Mouse (Mus musculus) kidney, postnatal 4 days (tissue): ENCODE results near the gene Aspg.
A peak's percentile ranks its signal among the peaks of the same experiment; 100 is the strongest.

Experiments
- DNase-seq, 2 experiments: peaks; one replicate each; pipeline ENCODE4 v3.0.0; 2021; ENCODE audit warnings: mixed read lengths in 2 of 2

Aspg gene

DNA sequence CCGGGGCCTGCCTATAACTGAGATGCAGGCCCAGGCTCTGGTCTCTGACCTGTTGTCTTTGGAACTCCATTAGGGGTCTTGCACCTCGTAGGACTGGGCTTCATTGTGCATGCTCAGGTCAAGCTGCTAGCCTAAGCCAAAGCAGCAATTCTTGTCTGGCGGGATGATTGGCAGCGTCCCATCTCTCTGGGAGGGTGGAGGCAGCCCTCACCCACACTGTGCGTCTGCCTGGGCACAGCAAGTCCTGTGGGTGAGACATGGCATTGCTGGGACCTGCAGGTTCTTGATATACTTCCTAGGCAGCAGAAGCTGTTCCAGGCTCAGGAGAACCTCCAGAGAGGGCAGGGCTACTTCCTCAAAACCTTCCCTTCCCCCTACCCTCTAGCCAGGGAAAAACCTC, 10.5 kb downstream of the Aspg start:
- DNase-seq, result no peak

GRCm38 (mm10) chr12:112117649-112118048, 11.2 kb downstream of the Aspg start:
- DNase-seq, result no peak

DNA sequence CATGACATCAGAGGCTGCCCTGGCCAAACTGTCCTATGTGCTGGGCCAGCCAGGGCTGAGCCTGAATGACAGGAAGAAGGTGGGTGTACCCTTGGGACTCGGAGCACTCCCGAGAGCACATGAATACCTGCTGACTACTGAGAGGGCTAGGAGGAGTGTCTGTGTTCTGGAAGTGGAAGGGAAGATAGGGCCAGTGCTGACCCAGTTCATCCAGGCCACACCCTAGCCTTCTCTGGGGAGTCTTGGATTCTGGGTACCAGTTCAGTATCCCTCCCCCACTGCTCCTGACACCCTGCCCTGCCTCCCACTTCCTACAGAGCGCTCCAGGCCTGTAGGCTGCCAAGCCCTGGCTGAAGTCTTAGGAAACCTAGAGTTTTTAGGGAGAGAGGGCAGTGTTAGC, 14.7 kb downstream of the Aspg start:
- DNase-seq, result no peak

DNA sequence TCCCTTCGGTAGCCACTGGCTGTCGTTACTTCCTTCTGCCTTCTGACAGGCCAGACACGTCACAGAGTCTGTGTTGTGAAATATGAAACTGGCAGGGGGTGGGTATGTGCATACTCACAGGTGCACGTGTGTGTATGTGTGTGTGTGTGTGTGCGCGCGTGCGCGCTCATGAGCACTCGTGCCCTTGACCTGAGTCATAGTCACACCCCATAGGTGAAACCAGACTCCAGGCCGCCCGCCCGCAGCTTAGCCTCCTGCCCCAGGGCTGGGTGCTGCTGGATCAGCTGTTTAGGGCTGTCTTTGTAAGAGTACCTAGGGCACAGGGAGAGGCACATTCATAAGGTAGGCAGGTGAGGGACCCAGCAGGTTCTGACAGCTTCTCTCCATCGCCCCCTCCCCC, 19.4 kb downstream of the Aspg start:
- DNase-seq, result peak; percentile 34 to 64

DNA sequence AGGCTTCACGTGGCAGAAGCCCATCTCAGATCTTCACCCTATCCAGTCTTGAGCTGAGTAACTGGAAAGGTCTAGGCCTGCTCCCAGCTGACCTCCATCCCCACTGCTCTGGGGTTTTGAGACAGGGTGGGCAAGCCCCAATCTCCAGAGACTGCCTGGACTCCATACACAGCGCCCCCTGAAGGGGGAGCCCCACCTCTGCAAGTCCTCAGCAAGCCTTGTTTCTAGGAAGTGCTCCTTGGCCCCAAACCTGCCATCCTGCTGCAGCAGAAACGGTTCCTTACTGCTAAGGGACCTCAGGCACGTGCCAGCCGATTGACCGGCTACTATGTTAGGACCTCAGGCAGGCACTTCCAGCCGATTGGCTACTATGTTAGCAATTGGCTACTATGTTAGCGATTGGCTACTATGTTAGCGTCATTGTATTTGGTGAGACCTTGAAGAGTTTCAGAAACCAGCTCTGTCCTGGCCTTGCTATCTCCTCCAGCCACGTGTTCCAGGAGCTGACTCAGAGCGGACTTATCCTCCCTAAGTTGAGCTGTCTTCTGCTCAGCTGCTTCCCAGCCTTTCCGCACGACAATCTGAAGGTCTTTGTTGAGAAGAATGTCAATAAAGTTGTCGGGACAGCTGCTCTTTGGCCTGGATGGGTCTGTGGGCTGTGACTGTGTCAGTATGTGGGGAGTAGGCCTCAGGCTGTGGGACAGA, 20.6 kb downstream of the Aspg start:
- no peak for DNase-seq

DNA sequence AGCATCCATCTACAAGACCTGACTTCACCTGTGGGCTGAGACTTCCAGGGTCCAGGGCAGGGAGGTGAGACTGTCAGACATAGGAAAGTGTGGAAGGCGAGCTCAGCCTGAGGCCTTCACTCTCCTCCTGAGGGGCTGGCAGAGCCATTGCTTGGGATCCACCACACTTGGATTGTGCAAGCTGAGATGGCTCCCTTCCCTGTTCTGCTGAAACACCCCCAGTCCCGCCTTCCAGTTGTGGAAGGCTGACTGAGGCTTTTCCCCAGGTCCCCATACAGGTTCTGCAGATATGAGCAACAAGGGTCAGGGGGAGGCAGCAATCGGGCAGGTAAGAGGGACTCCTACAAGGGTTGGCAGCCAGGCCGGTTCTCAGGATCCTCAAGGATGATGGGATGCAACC, 22.0 kb downstream of the Aspg start:
- no peak for DNase-seq

- DNase-seq, result no peak
Observed at GRCm38 (mm10) chr12:112129300-112129856, 22.9 kb downstream of the Aspg start.

DNA sequence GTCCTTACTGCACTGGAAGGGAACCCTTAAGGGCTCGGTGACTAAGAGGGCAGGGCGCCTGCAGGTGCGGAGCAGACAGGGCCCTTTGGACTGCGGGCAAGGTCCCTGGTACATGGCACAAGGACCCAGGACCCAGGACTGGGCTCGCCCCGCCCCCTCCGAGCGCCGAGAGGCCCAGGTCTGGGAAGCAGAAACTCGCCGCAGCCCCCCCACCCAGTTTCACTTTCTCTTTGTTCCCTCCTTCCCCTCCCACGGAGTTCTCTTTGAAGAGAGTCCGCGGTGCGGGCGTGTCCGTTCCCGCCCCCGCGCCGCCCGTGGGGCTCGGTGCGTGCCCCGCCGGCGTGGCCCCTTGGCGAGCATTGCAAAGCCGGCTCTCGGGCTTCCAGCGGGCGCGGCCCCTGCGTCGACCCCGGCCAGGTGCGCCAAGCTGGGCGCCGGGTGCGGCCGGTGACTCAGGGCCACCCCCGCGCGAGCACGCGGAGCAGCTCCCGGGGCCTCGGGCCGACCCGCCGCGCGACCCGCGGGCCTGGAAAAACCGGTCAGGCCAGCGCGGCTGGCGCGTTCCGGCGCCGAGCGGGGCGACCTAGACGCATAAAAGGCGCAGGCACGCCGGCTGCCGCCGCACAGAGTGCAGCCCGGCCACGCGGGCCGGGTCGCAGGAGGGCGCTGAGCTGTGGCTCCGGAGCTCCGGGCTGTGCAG, 23.8 kb downstream of the Aspg start:
- peak; percentile 84 to 93 for DNase-seq

DNA sequence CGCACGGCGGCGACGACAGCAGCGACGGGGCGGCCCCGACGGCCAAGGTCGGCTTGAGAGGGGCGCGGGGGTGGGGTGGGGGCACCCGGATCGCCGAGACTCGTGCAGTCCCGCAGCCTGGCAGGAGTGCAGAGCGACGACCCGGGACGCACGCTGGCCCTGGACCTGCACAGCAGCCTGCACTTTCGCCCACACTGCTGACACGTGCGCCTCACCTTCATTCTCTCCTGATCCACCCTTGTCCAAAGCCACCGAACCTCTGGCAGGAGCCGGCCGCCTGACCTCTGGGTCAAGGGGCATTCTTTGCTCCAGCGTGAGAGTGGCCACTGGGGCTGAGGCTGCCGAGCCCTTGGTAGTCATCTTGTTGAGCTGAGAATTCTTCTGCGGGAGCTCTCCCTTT, 24.5 kb downstream of the Aspg start:
- DNase-seq, result peak; percentile 41 to 70

GRCm38 (mm10) chr12:112140231-112140630, 33.8 kb downstream of the Aspg start:
- peak; percentile 72 to 75 for DNase-seq

DNA sequence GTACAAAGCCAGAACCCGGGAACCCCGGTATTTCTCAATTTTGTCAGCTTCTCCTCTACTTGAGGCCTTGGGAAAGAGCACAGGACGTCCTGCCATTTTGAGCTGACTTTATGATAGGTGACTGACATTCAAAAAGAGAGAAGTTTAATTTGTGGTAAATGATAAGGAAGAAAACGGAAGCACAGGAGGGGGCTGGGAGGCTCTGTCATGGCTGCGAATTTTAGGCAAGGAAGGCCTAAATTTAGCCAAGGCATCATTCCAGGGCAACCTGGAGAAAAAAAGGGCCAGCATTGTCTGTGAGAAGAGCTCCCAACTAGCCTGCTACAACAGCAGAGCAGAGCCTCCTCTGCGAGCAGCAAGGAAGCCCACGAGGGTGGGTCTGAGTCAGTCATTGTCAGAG, 34.3 kb downstream of the Aspg start:
- DNase-seq, result no peak

DNA sequence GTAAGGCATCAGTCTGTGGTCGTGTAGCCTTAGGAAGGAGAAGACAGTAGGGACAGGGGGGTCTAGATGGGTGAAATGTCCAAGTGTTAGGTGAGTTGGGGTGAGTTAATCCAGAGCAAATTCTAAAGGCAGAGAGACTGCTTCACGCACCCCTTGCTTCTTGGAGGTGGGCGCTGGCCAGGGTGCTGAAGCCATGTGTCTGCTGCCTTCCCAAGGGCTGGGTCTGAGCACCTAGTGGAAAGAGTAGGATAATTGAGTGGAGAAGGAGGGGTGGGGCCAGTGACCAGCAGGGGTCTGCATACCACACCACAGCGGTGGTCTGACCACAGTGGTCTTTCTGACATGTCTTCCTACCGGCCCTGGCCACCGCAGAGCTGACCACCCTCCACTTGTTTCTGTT, 34.8 kb downstream of the Aspg start:
- DNase-seq, result peak; percentile 91 to 92

DNA sequence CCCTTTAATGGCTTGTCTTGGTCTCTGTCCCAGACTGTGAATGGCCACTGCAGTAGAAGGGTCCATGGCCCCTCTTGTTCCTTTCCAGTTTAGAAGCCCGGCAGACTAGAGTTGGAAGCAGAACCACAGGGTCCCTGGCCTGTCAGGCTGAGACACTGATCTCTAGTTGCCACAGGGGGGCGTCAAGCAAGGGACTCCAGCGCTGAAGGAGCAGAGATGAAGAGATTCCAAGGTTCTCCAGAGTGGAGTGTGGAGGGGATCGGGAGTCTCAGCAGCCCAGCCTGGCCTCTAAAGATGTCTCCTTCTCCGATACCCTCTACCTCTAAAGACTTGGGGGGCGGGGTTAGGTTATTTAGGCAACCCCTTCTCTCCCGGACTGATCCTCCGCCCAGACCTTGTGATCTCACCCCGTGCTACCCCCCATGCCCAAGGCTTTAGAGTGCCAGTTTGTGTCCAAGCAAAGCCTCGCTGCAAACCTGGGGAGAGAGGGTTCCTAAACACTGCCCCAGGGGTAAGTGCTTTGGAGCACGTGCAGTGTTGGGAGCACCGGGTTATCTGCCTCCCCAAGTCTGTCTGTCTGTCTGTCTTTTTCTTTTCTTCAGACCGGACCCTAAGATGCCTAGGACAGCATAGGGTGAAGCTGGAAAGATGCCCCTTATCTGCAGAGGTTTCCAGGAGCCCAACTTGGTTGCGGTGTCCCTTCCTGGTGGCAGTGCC, 36.8 kb downstream of the Aspg start:
- peak; percentile 42 to 61 for DNase-seq

DNA sequence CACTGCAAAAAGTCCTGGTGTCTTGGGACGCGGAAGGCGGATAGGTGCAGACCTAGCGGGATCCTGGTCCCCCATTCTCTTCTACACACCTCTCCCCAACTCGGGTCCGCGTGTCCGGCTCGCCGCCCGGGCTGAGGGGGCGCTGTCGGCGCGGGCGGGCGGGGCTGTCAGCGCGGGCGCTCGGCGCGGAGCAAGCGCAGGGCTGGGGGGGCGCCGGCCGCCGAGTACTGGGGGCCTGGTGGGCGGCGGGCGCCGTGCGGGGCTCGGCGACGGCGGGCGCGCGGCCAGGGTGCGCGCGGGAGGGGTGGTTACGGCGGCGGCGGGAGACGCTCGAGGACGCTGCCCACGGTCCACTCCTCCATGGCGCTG, 37.3 kb downstream of the Aspg start:
- DNase-seq, result peak in 1 of 2 experiments; percentile 31

DNA sequence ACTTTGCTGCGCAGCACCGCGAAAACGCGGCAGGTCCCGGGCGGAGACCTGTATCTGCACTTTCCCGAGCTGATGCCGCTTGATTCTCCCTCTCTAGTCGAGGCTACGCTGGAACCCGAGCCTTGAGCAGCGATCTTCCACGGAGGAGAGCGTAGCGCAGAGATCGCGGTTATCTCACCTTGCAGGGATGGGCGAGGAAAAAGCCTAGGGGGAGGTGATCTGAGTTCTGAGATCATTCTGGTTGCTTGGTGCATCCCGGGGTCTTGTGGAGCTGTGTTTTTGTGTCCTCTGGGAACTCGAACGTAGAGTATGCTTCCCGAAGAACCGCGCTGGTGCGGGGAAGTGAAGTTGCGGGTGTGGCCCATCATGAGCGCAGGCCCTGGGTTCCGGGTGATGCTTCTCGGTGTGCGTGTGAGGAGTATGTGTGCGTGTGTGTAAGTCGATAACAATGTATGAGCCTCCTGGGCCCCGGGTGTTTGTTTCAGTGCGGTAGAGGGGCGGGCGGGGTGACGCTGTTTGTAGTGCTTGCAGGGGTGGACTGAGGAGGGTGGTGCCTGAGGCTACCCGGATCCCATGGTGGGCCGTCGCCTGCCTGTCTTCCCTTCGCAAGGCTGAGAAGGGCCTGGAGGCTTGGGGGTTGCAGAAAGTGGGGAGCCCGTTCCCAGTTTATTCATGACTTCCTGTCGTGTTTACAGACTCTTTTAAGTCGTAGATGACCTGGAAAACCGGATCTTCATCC, 38.1 kb downstream of the Aspg start:
- no peak for DNase-seq

DNA sequence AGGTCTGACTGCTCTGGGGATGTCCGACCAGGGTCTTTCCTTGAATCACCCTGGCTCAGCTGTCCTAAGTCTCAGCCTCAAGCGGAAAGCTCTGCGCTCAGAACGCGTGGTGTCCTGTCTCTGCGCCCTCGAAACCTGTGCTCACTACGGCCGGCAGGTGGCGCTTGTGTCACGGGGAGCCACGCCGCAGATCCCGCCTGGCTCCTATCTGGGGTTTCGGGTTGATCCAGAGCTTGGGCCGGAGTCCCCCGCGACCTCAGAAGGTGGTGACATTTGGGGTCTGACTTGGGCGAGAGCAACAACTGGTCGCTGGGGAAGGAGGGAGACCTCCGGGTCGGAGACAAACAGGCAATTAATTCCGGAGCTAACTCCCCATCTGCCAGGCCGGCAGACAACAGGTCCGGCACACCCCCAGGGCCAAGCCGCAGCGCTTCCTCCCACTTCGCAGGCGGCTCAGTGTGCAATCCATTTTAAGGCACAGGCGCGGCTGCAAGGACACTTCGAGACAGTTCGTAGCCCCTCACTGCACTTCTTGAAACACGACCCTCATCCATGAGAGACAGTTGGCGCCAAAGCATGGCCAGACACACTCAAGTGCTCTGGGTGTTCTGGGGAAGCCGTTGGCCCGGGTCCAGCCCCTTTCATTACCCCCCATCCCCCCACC, 38.9 kb downstream of the Aspg start:
- DNase-seq, result peak; percentile 92

GRCm38 (mm10) chr12:112145875-112146651, 39.6 kb downstream of the Aspg start, which contains the start of gene Kif26a:
Gene Kif26a (plus strand): TSS chr12:112146208.
- peak; percentile 73 to 83 for DNase-seq

GRCm38 (mm10) chr12:112147365-112147764, 40.9 kb downstream of the Aspg start:
- peak in 1 of 2 experiments; percentile 48 for DNase-seq

DNA sequence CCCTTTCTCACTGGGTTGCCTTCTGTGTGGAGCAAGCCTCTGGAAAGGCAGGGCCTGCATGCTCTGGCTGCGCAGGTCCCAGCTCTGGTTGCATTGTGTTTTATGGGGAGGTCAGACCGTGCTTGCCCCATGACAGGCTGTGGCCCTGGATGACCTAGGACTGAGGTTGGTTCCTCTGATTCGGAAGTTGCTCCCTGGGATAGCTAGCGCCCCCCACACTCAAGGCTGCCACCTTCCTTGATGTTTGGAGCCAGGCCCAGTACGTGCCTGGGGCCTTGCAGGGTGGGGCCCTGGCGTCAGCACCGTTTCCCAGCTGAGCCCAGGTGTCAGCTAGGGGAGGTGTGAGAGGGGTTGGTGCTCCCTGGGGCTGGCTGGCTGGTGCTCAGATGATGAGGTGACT, 43.5 kb downstream of the Aspg start:
- no peak for DNase-seq

DNA sequence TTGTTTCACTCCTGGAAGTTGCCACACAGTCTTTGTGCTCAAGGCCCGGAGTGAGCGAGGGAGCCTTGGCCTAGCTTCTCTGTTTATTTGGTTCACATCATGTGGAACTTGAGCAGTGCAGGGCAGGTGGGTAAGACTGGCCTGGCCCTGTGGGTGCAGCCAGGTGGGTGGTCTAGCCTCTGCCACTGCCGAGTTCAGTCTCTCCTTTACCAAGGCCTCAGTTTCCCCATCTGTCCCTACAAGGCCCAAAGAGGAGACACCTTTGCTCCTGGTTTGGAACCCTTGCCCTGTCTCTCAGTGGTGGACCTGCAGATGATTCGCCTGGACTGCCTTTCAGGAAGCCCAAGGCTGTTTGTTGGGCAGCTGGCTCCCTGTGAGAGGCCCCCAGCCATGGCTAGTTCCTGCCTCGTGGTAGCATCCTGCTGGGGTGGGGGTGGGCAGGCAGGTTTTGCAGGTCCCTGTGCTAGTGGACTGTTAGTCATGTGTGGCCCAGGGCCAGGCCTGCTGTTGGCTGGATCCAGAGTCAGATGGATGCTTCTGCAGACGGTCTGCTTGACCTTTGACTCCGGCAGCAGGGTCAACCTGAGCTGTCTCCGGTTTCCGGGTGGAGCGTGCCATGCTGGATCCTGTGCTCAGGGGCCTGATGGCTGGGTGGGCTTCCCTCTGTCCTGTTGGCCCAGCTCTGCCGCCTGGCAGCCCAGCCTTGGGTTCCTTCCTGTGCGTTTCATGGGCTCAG, 44.9 kb downstream of the Aspg start:
- DNase-seq, result peak; percentile 73 to 84

- DNase-seq, result no peak
Observed at GRCm38 (mm10) chr12:112151980-112152362, 45.5 kb downstream of the Aspg start.
